Mouse (Mus musculus) CH12.LX (cell line): Measurements from ENCODE around the gene Etv6. TPM values are rescaled to one million over a fixed set of nuclear protein-coding genes. Genes with fewer than 3 reads are reported as not detected.

ENCODE experiments used
- DNase-seq: peaks from one replicate; pipeline ENCODE4 v3.0.0-alpha.2; 2013; ENCODE audit errors: extremely low read depth
- H3K27ac ChIP-seq: 2 replicates; pipeline ENCODE4 v1.5.1; 2012; ENCODE audit warnings: low read depth, mild to moderate bottlenecking, control low read depth, moderate library complexity; ENCODE audit not compliant: insufficient read depth
- H3K27me3 ChIP-seq: replicated peaks from 2 replicates; pipeline ENCODE3; 2012; ENCODE audit warnings: inconsistent platforms
- H3K36me3 ChIP-seq, 2 experiments: replicated peaks in 1 of 2; 2 replicates each; pipeline versions ENCODE3 to v1.6.1; 2012; ENCODE audit warnings: inconsistent platforms in 1 of 2, low read length in 1 of 2, mild to moderate bottlenecking in 1 of 2, mixed read lengths in 1 of 2, moderate library complexity in 1 of 2; ENCODE audit not compliant: control insufficient read depth in 1 of 2, insufficient read depth in 1 of 2
- H3K4me1 ChIP-seq, 2 experiments: 2 replicates each; pipeline ENCODE4 v1.6.1; 2012; ENCODE audit warnings: inconsistent platforms in 1 of 2, moderate library complexity in 1 of 2; ENCODE audit not compliant: insufficient read depth in 2 of 2, control insufficient read depth in 1 of 2
- H3K4me2 ChIP-seq: 2 replicates; pipeline ENCODE4 v1.6.1; 2012; ENCODE audit warnings: low read depth, mild to moderate bottlenecking, control low read depth; ENCODE audit not compliant: poor library complexity, insufficient read depth, severe bottlenecking
- H3K4me3 ChIP-seq, 3 experiments: fragments of 150-350 bp in 1 of 3; sonication (generic) in 1 of 3; replicated peaks in 1 of 3; 2 replicates each; pipeline versions ENCODE3 to v1.5.1; 2011 to 2012; ENCODE audit warnings: low read depth in 2 of 3, low read length in 2 of 3, mild to moderate bottlenecking in 2 of 3, moderate library complexity in 2 of 3, control low read depth in 1 of 3, improper control_type of control experiment in 1 of 3, inconsistent platforms in 1 of 3, mixed read lengths in 1 of 3; ENCODE audit not compliant: poor library complexity in 1 of 3
- H3K79me2 ChIP-seq: replicated peaks from 2 replicates; pipeline ENCODE4 v1.6.1; 2012; ENCODE audit warnings: mild to moderate bottlenecking, moderate library complexity; ENCODE audit not compliant: control insufficient read depth, poor library complexity, insufficient read depth, severe bottlenecking; ENCODE audit errors: extremely low read depth
- H3K9ac ChIP-seq: 2 replicates; pipeline ENCODE4 v1.6.1; 2012; ENCODE audit warnings: low read depth, mild to moderate bottlenecking, control low read depth, moderate library complexity; ENCODE audit not compliant: insufficient read depth
- H3K9me3 ChIP-seq: replicated peaks from 2 replicates; pipeline ENCODE3; 2012; ENCODE audit warnings: low read length, inconsistent platforms, mixed read lengths
- BHLHE40 ChIP-seq: IDR thresholded peaks from 2 replicates; pipeline ENCODE4 v1.6.1; 2011; ENCODE audit warnings: mild to moderate bottlenecking, low read depth, low read length, improper control_type of control experiment
- CHD2 ChIP-seq: IDR thresholded peaks from 2 replicates; pipeline ENCODE4 v1.6.1; 2011; ENCODE audit warnings: low read length, improper control_type of control experiment
- CTCF ChIP-seq, 2 experiments: IDR thresholded peaks in 1 of 2; conservative IDR thresholded peaks in 1 of 2; 2 replicates each; pipeline ENCODE4 v1.5.1; 2011 to 2012; ENCODE audit warnings: low read depth in 2 of 2, low read length in 2 of 2, improper control_type of control experiment in 1 of 2, inconsistent platforms in 1 of 2, mild to moderate bottlenecking in 1 of 2, moderate library complexity in 1 of 2
- E2F4 ChIP-seq: IDR thresholded peaks from 2 replicates; pipeline ENCODE4 v1.6.1; 2011; ENCODE audit warnings: low read depth, low read length, improper control_type of control experiment; ENCODE audit not compliant: insufficient replicate concordance
- ELF1 ChIP-seq: IDR thresholded peaks from 2 replicates; pipeline ENCODE4 v1.6.1; 2014; ENCODE audit warnings: low read depth, mild to moderate bottlenecking, inconsistent platforms, low read length, improper control_type of control experiment
- EP300 ChIP-seq: IDR thresholded peaks from 2 replicates; pipeline ENCODE4 v1.6.1; 2011; ENCODE audit warnings: low read length, improper control_type of control experiment
- ETS1 ChIP-seq: conservative IDR thresholded peaks from 2 replicates; pipeline ENCODE4 v1.6.1; 2012; ENCODE audit warnings: low read depth, mild to moderate bottlenecking, inconsistent platforms, low read length, improper control_type of control experiment, moderate library complexity
- HCFC1 ChIP-seq: IDR thresholded peaks from 2 replicates; pipeline ENCODE4 v1.6.1; 2012; ENCODE audit warnings: low read depth, mild to moderate bottlenecking, inconsistent platforms, low read length, improper control_type of control experiment
- IRF4 ChIP-seq: IDR thresholded peaks from 2 replicates; pipeline ENCODE4 v1.6.1; 2014; ENCODE audit warnings: low read depth, mild to moderate bottlenecking, inconsistent platforms, low read length, improper control_type of control experiment
- JUN ChIP-seq: IDR thresholded peaks from 2 replicates; pipeline ENCODE4 v1.6.1; 2011; ENCODE audit warnings: low read depth, mild to moderate bottlenecking, low read length, improper control_type of control experiment, moderate library complexity; ENCODE audit not compliant: insufficient read depth
- JUND ChIP-seq: conservative IDR thresholded peaks from 2 replicates; pipeline ENCODE4 v1.6.1; 2011; ENCODE audit warnings: low read depth, low read length, improper control_type of control experiment
- MAFK ChIP-seq: IDR thresholded peaks from 2 replicates; pipeline ENCODE4 v1.6.1; 2011; ENCODE audit warnings: low read length, improper control_type of control experiment; ENCODE audit not compliant: insufficient replicate concordance
- MAX ChIP-seq: IDR thresholded peaks from 2 replicates; pipeline ENCODE4 v1.6.1; 2011; ENCODE audit warnings: low read length, improper control_type of control experiment
- MAZ ChIP-seq: IDR thresholded peaks from 2 replicates; pipeline ENCODE4 v1.6.1; 2012; ENCODE audit warnings: low read depth, mild to moderate bottlenecking, inconsistent platforms, low read length, improper control_type of control experiment, moderate library complexity
- MEF2A ChIP-seq: IDR thresholded peaks from 2 replicates; pipeline ENCODE4 v1.6.1; 2014; ENCODE audit warnings: low read depth, mild to moderate bottlenecking, inconsistent platforms, low read length, improper control_type of control experiment, borderline replicate concordance
- MXI1 ChIP-seq: IDR thresholded peaks from 2 replicates; pipeline ENCODE4 v1.6.1; 2011; ENCODE audit warnings: mild to moderate bottlenecking, low read depth, low read length, improper control_type of control experiment
- MYC ChIP-seq: IDR thresholded peaks from 2 replicates; pipeline ENCODE4 v1.6.1; 2011; ENCODE audit warnings: low read depth, mild to moderate bottlenecking, improper control_type of control experiment, low read length
- NRF1 ChIP-seq: IDR thresholded peaks from 2 replicates; pipeline ENCODE4 v1.6.1; 2014; ENCODE audit warnings: low read depth, mild to moderate bottlenecking, inconsistent platforms, low read length, improper control_type of control experiment, moderate library complexity
- PAX5 ChIP-seq: IDR thresholded peaks from 2 replicates; pipeline ENCODE4 v1.6.1; 2012; ENCODE audit warnings: low read length, inconsistent platforms, mixed read lengths
- RAD21 ChIP-seq: IDR thresholded peaks from 2 replicates; pipeline ENCODE4 v1.6.1; 2011; ENCODE audit warnings: low read depth, mild to moderate bottlenecking, low read length, improper control_type of control experiment, moderate library complexity
- RCOR1 ChIP-seq: conservative IDR thresholded peaks from 2 replicates; pipeline ENCODE4 v1.6.1; 2012; ENCODE audit warnings: low read depth, mild to moderate bottlenecking, inconsistent platforms, low read length, improper control_type of control experiment
- SIN3A ChIP-seq: IDR thresholded peaks from 2 replicates; pipeline ENCODE4 v1.6.1; 2012; ENCODE audit warnings: low read length, improper control_type of control experiment, inconsistent platforms
- TBP ChIP-seq: conservative IDR thresholded peaks from 2 replicates; pipeline ENCODE4 v1.6.1; 2011; ENCODE audit warnings: low read depth, low read length, improper control_type of control experiment
- TCF12 ChIP-seq: IDR thresholded peaks from 2 replicates; pipeline ENCODE4 v1.6.1; 2014; ENCODE audit warnings: low read depth, mild to moderate bottlenecking, inconsistent platforms, low read length, improper control_type of control experiment
- UBTF ChIP-seq: IDR thresholded peaks from 2 replicates; pipeline ENCODE4 v1.6.1; 2012; ENCODE audit warnings: low read depth, mild to moderate bottlenecking, inconsistent platforms, low read length, improper control_type of control experiment, moderate library complexity
- USF1 ChIP-seq: IDR thresholded peaks from 2 replicates; pipeline ENCODE4 v1.6.1; 2014; ENCODE audit warnings: low read depth, mild to moderate bottlenecking, inconsistent platforms, low read length, improper control_type of control experiment
- USF2 ChIP-seq: conservative IDR thresholded peaks from 2 replicates; pipeline ENCODE4 v1.6.1; 2011; ENCODE audit warnings: low read depth, low read length, improper control_type of control experiment
- ZC3H11A ChIP-seq: IDR thresholded peaks from 2 replicates; pipeline ENCODE4 v1.6.1; 2012; ENCODE audit warnings: low read depth, mild to moderate bottlenecking, inconsistent platforms, low read length, improper control_type of control experiment
- ZMIZ1 ChIP-seq: IDR thresholded peaks from 2 replicates; pipeline ENCODE4 v1.6.1; 2012; ENCODE audit warnings: low read depth, mild to moderate bottlenecking, inconsistent platforms, low read length, improper control_type of control experiment
- ZNF384 ChIP-seq: IDR thresholded peaks from 2 replicates; pipeline ENCODE4 v1.6.1; 2012; ENCODE audit warnings: low read depth, low read length, improper control_type of control experiment, inconsistent platforms
- dilution Hi-C: fragments of 300-500 bp; cut with MboI; formaldehyde crosslinking; loops from 2 replicates; pipeline ENCODE4 v1.14.3; 2020; ENCODE audit warnings: low sequenced_read_pairs; ENCODE audit not compliant: extremely low pct_unique_long_range_greater_than_20kb, extremely low pct_ligation_motif_present
- in situ Hi-C: fragments of 300-500 bp; cut with MboI; formaldehyde crosslinking; loops from 3 replicates; pipeline ENCODE4 v1.14.3; 2019; ENCODE audit warnings: low sequenced_read_pairs, low pct_ligation_motif_present, low pct_unique_long_range_greater_than_20kb, mixed read lengths
- polyA plus RNA-seq: library from polyadenylated mRNA; unstranded; fragments of >175 nt; gene quantifications from 2 replicates; pipeline ENCODE4 v1.2.1, GENCODE M21; 2012; ENCODE audit warnings: low read depth; ENCODE audit not compliant: insufficient read length
- total RNA-seq, 2 experiments: library from RNA; depleted of rRNA; stranded (reverse); fragments of 300-350 nt in 1 of 2; fragments of >200 nt in 1 of 2; gene quantifications; 2 replicates each; pipeline ENCODE4 v1.2.3; 2012 to 2014

Gene Etv6
- total and polyA plus RNA-seq, 3 experiments = 7.6 to 29.5 (median 10.1) TPM

DNA sequence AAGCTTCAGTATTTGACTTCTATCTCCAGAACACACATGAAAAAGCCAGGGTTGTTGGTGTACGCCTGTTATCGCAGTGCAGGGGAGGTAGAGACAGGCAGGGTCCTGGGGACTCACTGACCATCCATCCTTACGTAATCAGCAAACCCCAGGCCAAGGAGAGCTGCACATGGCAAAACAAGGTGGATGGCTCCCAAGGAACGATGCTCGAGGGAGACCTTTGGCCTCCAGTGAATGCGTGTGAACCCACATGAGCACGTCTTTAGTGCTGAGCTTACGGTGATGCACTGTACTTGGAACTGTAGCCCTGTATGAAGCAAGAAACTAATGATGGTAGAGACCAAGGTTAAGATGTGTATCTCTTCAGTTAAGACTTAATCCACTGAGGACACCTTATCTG lies 119.2 kb downstream of the Etv6 start:
- Histone ChIP-seq H3K4me2 (no peak overlapping the region), H3K36me3 (peaks cover 7 to 51% of the 10 kb centered on the region in 2 experiments), H3K9ac (no peak overlapping the region), H3K27ac (no peak overlapping the region), H3K4me3 (no peak overlapping the region), H3K27me3 (no peaks in the 10 kb centered on the region), H3K9me3 (no peaks in the 10 kb centered on the region), H3K4me1 (peaks cover 27 to 95% of the 10 kb centered on the region in 2 experiments), H3K79me2 (no peaks in the 10 kb centered on the region; the same call in 1 of the 2 replicates)
- no peak for TF ChIP-seq ZC3H11A
- no peak for TF ChIP-seq CTCF (conservative IDR thresholded peaks at IDR 0.05 in 1 of 2, IDR thresholded peaks at IDR 0.05 in 1 of 2; ENCODE audit: low read depth in 2 of 2, low read length in 2 of 2)
- TF ChIP-seq USF2 = no peak
- no peak for TF ChIP-seq MEF2A
- no peak for TF ChIP-seq MAZ
- no peak for TF ChIP-seq RCOR1
- TF ChIP-seq HCFC1 = no peak
- no peak for TF ChIP-seq CHD2
- TF ChIP-seq JUN = no peak
- no peak for TF ChIP-seq UBTF
- TF ChIP-seq EP300 = no peak
- no peak for TF ChIP-seq PAX5
- no peak for TF ChIP-seq ZNF384
- no peak for TF ChIP-seq TBP
- no peak for TF ChIP-seq RAD21
- in situ Hi-C loops (no loop called here), dilution Hi-C loops (no loop called here)
- DNase-seq = no peak

- in situ Hi-C loops (no loop called here), dilution Hi-C loops (no loop called here)
- peaks cover 27 to 87% of the 10 kb centered on the region in 2 experiments for H3K4me1 ChIP-seq
- peak overlapping the region; percentile 63 for H3K27ac ChIP-seq
- no peaks in the 10 kb centered on the region for H3K9me3 ChIP-seq
- H3K4me3 ChIP-seq = no peak overlapping the region
- peak overlapping the region; percentile 80 for H3K4me2 ChIP-seq
- DNase-seq = peak; percentile 88
- H3K79me2 ChIP-seq = no peaks in the 10 kb centered on the region; the same call in 1 of the 2 replicates
- H3K9ac ChIP-seq = peak overlapping the region; percentile 31; the same call in 1 of the 2 replicates
- peaks cover 6 to 51% of the 10 kb centered on the region in 2 experiments for H3K36me3 ChIP-seq
- TF ChIP-seq JUN (peak; percentile 39; the same call in 1 of the 2 replicates), ZMIZ1 (no peak), MXI1 (peak; percentile 66), ELF1 (0 out of 2 replicates have a peak, but pooled peaks have one; percentile 0), UBTF (no peak), MAX (peak; percentile 44), EP300 (peak; percentile 92), IRF4 (peak; percentile 93), MYC (peak; percentile 60; the same call in 1 of the 2 replicates), TCF12 (peak; percentile 97), MAFK (0 out of 2 replicates have a peak, but pooled peaks have one; percentile 47), RAD21 (peak; percentile 21), SIN3A (peak; percentile 78; the same call in 1 of the 2 replicates), ETS1 (peak; percentile 82), CHD2 (peak; percentile 59), RCOR1 (peak; percentile 50; the same call in 1 of the 2 replicates), BHLHE40 (peak; percentile 77), NRF1 (no peak), JUND (peak; percentile 69; the same call in 1 of the 2 replicates), E2F4 (no peak), MEF2A (peak; percentile 78), USF1 (no peak), TBP (no peak)
- no peaks in the 10 kb centered on the region for H3K27me3 ChIP-seq
Measured at GRCm38 (mm10) chr6:134155900-134156623, 120.6 kb downstream of the Etv6 start.
